Mouse (Mus musculus): ENCODE data around the gene Lyrm7.
"Not testable (repeated sequence)": the region's sequence is repeated elsewhere in the genome, so short reads cannot be mapped to it uniquely, and the experiment has no call there.

Gene Lyrm7

GRCm38 (mm10) chr11:54881051-54881474 is 20.3 kb upstream of the Lyrm7 start:
- DNase-seq (ENCODE audit: low read depth): peak; percentile 73

DNA sequence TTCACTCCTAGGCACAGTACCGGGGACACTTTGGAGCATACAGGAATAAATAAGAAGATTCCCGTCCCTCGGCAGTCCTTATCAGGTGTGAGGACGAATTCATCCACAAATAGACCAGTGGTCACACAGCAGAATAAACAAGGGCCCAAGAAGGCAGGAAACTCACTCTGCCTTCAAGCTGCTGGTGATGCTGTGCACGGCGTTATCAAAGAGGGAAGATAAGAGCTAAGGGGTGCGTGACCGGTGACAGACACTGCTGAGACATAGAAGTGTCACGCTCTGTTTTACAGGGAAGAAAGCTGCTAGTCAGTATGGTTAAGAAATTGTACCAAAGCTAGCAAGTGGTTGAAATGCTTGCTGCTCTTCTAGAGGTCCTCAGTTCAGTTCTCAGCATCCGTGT is 19.2 kb upstream of the Lyrm7 start:
- DNase-seq (ENCODE audit: low read depth): no peak

- peak; percentile 91 for DNase-seq (ENCODE audit: low read depth)
Observed at GRCm38 (mm10) chr11:54879434-54879833, 18.7 kb upstream of the Lyrm7 start.

GRCm38 (mm10) chr11:54878893-54879292 is 18.2 kb upstream of the Lyrm7 start:
- DNase-seq (ENCODE audit: low read depth): no peak

DNA sequence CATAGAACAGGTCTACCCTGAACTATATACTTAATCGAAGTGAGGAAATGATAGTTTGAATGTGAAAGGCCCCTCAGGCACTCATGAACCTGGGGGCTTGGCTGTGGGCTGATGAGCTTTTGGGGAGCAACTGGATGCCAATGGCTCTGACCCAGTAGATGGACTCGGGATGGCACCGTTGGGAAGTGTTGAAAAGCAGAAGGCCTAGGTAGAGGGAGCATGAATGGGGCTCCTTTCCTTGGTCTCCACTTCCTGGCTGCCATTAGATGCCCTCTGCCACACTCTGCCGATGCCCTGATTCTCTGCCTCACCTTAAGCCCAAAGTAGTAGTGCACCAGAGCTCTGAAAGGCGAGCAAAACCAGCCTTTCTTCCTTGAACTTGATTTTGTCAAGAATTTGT is 15.3 kb upstream of the Lyrm7 start:
- DNase-seq (ENCODE audit: low read depth): no peak

- DNase-seq (ENCODE audit: low read depth): no peak
Observed at GRCm38 (mm10) chr11:54871831-54872537, 11.3 kb upstream of the Lyrm7 start.

DNA sequence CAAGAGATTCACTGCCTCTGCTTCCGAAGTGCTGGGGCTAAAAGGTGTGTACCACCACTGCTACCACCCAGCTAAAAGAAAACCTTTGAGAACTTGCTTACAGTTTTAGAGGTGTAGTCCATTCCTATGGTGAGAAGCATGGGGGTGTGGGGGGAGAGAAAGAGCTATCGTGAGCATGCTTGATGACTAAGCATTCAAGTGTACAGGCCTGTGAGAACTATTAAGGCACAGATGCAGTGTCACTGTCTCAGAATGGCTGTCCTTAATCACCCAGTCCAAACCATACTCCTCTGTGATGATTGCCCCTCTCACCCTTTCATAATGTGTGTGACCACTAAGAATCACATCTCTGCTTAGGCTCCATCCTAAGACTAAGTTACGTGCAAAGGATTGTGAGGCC is 8.6 kb upstream of the Lyrm7 start:
- DNase-seq (ENCODE audit: low read depth): no peak

DNA sequence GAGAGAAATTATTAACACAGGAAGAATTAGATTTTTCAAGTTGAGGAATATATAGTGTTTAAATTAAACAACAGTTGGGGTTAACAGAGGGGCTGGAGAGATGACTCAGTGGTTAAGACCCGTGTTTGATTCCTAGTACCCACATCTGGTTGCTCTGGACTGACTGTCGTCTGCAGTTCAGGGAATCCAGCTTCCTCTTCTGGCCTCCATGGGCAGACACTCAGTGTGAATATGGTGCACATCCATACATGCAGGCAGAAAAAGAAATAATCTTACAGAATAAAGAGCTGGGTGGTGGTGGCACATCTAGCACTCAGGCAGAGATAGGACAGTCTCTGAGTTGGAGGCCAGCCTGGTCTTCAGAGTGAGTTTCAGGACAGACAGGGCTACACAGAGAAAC is 7.7 kb upstream of the Lyrm7 start:
- DNase-seq (ENCODE audit: low read depth): no peak

GRCm38 (mm10) chr11:54867903-54868434 is 7.3 kb upstream of the Lyrm7 start:
- no peak for DNase-seq (ENCODE audit: low read depth)

DNA sequence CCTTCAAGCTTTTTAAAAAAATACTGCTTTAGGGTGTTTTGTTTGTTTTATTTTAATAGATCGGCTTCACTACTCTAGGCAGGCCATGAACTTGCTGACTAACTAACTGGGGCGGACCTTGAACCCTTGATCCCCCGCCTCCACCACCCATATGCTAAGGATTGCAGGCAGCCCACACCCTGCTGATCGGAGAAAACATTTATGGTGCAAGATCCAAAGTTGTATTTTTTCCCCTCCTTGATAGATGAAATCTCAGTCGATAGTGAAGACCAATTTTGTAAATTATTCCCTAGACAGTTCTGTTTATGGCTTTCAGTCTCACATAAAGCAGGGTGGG is 6.3 kb upstream of the Lyrm7 start:
- peak; percentile 70 for DNase-seq (ENCODE audit: low read depth)

GRCm38 (mm10) chr11:54866119-54867048 is 5.7 kb upstream of the Lyrm7 start, which contains the start of gene Hint1:
TSS of gene Hint1 (plus strand) at chr11:54866383.
- peak; percentile 96 for DNase-seq (ENCODE audit: low read depth)

GRCm38 (mm10) chr11:54865330-54866085 is 4.8 kb upstream of the Lyrm7 start:
- no peak for DNase-seq (ENCODE audit: low read depth)

- DNase-seq (ENCODE audit: low read depth): peak; percentile 75
Observed at GRCm38 (mm10) chr11:54862621-54863520, 2.2 kb upstream of the Lyrm7 start.

DNA sequence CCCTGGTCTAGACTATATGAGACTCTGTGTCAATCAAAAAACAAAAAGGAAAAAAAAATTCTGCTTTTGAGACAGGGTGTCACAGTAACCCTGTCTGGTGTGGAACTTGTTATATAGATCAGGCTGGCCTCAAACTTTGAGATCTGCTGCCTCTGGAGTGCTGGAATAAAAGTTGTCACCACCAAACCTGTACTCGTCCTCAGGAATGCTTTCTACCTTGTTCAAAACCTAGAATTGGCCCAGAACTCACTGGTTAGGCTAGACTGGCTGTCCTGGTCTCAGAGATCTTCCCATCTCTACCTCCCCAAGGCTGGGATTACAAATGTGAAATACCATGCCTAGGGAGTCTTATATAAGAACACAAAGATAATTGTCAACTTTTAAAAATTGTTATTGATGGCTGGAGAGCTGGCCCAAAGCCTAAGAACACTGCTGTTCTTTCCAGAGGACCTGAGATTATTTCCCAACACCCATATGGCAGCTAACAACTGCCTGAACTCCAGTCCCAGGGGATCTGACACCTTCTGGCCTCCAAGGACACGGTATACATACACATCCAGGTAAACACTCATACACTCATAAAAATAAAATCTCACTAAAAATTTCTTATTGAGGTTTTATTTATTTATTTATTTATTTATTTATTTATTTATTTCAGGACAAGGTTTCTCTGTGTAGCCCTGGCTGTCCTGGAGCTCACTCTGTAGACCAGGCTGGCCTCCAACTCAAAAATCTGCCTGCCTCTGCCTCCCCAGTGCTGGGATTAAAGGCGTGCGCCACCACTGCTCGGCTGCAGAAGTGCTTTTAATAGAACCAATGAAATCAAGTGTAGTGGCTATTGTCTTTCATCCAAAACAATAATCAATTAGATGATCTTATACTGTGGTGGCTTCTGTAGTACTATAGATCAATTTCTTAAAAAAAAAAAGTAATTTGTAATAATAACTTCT is 1.0 kb upstream of the Lyrm7 start:
- DNase-seq (ENCODE audit: low read depth): no peak

DNA sequence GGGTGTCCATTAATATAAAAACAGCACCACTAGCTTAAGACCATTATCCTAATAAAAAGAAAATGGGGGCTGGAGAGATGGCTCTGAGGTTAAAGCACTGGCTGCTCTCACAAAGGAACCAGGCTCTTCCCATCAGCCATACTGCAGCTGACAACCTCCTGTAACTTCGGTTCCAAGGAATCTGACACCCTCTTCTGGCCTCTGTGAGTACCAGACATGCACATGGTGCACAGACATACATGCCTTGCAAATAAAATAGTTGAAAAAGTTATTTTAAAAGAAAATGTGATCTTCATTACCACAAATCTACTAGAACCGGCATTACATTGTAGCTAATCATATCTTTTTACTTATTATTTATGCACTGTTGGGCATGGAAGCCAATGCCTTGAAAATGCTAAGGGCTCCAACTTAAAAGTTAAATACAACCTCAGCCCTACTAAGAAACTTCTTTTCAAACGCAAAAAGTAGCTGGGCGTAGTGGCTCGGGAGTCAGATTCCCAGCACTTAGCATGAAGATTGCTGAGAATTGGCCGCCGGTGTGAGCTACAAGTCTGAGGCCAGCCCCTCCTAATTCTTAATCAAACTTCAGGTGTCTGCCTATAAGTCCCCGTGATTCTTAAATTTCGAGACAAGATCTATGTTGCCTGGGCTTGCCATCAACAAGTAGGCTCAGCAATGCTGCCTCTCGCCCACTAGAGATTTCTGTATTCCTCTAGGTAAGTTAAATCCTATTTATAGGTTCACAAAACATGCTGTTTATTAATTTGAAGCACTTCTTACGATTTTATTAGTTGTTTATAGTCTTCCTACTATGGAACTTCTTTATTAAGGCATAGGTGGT is 1.2 kb downstream of the Lyrm7 start:
- DNase-seq (ENCODE audit: low read depth): peak; percentile 77

GRCm38 (mm10) chr11:54858880-54859279 is 1.8 kb downstream of the Lyrm7 start:
- DNase-seq (ENCODE audit: low read depth): not testable (repeated sequence)

GRCm38 (mm10) chr11:54851656-54852055 is 9.1 kb downstream of the Lyrm7 start:
- no peak for DNase-seq (ENCODE audit: low read depth)

- no peak for DNase-seq (ENCODE audit: low read depth)
Observed at GRCm38 (mm10) chr11:54849961-54850758, 10.6 kb downstream of the Lyrm7 start.
